Mouse (Mus musculus) liver, adult (tissue): Measurements from ENCODE around the gene Svep1.

ENCODE experiments used
- GATA4 ChIP-seq: IDR thresholded peaks from 2 replicates; pipeline ENCODE4 v1.6.1; 2014; ENCODE audit warnings: mild to moderate bottlenecking, low read length; ENCODE audit not compliant: insufficient replicate concordance

Svep1 gene

DNA sequence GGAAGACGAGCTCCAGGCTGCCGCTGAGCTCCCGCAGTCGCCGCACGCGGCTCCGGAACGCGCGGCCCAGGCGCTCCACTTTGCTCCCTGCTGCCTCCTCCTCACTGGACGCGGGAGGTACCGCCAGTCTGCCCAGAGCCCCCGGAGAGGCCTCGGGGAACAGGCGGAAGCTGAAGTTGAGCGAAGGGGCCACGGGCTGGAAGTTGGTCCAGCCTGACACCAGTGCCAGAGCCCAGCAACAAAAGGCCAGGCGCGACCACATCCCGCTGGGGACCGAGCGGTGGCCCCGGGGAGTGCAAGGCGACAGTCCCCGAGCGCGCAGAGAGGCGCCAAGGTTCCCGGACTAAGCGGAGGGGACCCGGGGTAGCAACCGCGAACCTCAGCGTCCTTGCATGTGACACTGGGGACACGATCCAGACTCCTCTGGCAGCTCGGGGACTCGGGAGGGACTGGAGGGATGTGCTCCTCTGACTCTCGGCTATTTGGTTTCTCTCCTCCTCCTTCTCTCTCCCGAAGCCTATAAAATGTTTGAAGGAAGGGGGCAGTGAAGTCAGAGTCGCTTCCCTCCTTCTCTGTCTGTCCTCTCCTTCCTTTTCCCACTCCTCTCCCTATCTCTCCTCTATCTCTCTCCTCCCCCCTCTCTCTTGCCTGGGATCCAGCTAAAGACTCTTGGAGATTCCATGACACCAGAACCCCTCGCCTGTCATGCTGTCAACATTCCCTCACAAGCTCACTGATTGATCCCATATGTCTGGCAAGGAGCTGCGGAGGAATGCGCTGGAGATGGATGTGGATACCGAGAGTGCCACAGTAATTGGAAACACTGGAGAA is at the start of gene Svep1:
TSS of gene Svep1 (minus strand) at position 745 of the 831 bp plus-strand sequence.
- TF ChIP-seq GATA4, result no peak

DNA sequence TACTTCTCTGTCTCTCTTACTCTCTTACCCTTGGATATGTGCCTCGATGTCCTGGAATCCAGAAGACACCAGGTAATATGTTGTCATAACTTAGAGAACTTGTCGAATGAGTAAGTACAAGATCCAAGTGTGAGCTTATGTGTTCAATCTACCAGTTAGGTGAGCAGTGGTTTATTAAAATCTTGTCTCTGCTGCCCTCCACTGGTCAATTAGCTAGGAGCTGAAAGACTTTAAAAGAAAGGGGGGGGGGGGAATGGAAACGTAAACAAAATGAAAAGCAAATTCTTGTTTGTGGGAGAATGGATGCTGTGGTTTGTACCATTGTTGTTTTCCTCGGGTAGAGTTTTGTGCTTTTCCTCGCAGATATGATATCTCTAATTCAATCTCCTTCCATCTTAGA is 46.8 kb upstream of the Svep1 start:
- no peak for TF ChIP-seq GATA4

DNA sequence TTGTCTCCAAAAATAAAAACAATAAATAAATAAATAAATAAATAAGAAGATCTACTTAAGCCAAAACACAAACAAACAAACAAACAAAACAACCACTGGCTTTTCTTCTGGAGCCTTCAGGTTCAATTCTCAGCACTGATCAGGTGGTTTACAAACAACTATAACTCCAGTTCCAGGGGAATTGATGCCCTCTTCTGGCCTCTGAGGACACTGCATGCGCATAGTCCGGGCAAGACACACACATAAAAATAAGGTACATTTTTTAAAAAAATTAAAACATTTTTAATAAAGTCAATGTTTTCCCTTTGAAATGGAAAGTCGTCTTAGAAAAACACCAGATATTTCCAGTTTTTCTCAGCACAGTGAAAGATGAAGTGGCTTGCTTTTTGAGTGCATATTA is 45.7 kb upstream of the Svep1 start:
- TF ChIP-seq GATA4, result no peak

DNA sequence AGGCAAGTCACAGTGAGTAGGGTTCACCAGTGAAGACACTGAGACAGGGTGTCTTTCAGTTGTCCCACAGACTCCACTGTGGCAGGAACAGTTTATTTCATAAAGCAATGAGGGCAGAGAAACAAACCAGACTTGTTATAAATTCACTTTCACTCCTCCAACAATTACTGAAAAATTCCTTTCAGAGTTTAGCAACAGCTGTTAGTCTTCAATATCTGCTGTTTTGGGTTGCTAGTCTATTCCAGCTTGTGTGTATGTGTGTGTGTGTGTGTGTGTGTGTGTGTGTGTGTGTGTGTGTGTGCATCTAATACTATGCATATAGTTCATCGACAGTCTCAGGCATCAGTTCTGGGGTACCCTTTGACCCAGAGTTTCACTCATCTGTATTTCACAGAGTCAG is 38.9 kb upstream of the Svep1 start:
- TF ChIP-seq GATA4, result no peak

DNA sequence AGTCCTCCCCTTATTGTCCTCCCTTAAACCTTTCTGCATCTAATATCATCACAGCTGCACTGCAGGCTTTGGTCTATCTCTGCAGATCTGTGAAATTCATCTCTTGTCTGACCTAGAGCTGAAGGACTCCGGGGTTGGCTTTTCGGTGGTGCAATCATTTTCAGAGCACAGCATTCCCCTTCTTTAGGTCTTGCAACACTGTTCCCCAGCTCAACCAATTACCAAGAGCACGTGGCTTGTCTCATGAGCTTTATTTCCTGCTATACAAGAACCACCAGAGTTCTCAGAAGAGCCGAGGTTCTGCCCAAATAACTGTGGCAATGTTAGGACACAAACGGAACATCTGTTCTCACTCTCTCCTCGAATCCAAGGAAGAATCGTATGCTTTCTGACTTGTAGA is 33.8 kb upstream of the Svep1 start:
- no peak for TF ChIP-seq GATA4

DNA sequence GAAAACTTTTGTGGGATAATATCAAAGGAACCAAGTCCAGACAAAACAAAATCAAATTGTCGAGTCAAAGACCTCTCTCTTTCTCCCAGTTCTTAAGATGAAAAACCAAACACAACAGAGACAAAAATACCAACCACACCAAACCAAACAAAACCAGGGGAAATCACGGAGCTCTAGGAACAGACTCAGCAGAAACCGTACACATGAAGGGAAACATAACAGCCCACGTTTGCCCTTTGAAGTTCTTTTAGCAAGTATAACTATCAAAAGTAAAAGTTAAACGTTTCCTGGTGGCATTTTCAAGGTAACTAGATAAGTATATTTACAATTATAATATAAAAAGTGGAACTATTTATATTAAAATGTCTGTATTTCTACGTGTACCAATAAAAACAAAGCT is 29.2 kb upstream of the Svep1 start:
- no peak for TF ChIP-seq GATA4

DNA sequence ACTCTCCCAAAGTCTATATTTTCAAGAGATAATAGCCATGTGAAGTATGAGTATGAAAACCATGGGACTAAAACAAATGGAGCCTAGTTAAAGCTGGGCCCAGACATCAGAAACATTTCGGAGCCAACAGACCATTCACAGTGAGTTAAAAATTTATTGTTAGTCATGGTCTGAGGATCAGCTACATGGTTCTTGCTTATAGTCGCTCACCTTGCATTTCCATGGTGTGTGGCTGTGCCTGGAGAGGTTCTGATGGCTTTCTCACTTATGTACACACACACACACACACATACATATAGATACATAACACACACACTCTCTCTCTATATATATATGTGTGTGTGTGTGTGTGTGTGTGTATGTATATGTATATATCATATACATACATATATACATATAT is 16.8 kb upstream of the Svep1 start:
- no peak for TF ChIP-seq GATA4

DNA sequence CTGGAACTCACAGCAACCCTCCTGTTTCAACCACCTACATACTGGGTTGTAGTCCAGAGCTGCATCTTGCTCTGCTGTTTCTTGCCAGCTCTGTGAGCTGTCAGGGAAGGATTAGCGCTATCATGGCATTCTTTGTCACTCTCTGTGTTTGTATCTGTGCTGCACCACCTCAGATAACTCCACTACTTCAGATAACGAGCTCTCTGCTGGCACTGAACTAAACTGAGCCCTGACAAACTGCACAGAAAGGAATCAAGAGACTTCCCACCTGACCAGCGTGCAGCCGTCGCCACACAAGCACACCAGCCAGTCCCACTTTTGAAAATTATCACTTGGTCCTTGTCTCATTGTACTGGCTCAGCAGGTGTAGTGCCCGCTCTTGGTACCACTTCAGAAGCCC is 4.7 kb upstream of the Svep1 start:
- TF ChIP-seq GATA4, result no peak

DNA sequence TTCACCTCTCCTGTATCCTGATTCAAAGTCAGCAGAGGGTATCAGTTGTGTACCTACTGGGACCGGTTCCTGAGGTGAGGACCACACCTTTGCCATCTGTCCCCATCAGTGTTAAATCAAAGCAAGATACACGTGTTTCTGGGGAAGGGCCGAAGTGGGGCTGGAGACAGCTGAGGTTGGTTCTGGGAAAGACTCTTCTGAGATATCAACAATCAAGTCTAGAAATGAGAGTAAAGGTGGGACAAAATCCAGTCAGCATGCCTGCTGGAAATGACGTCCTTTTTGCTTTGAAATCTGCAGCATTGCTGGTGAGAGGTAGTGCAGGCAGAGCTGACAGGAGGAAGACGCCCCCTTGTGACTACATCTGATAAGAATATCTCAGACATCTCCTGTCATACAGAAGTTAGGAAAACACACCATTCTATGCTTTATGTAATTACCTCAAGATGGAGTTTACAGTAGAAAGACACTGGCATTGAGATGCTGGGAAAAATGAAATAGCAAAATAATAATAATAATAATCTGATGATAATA is 4.0 kb upstream of the Svep1 start:
- no peak for TF ChIP-seq GATA4

DNA sequence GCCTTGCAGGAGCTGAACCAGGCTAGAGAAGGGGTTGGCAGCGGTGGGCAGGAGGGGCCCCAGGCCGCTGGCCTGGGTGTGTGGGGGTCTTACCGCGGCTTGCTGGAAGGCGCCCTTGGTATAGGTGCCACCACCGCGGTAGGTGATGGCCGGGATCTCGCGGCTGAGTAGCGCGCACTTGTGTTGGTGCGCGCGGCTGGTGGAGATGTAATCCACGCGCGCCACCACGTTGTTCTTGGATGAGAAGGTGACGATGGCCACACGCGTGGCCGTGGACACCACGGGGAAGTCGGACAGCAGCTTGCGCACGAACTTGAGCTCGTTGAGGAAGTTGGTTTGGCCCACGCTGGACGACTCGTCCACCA is 927 bp downstream of the Svep1 start:
- no peak for TF ChIP-seq GATA4

DNA sequence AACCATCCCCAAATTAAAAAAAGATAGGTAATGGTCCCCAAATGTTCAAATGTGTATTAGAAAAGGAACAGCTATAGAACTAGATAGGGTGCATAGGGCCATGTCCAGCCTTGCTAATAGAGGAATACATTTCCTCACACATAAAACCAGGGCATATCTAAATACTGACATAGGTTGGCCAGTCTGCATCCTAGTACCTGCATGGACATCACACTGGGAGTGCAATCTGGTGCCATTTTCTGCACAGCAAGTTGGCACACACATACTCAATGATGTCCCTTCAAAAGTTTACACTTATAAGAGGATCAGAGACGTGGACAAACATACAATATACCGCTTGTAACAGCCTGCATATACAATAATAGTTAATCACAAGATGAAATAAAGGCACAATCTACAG is 5.0 kb downstream of the Svep1 start:
- TF ChIP-seq GATA4, result no peak

DNA sequence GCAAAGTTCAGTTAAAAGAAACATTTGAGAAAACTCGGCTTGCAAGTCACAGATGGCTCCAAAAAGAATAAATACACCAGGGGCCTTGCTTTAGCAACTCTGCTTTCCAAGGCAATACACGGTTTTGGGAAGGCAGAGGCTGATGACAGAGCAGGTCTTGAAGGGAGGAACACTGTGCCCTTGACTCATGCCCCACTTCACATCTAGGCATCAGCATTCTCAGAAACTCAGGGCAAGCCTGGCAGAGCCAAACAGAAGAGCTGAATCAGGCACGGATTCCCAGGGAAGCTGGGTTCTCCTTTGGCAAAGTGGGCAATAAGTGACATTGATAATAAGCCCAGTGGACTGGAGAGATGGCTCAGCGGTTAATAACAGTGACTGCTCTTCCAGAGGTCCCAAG is 5.8 kb downstream of the Svep1 start:
- no peak for TF ChIP-seq GATA4

DNA sequence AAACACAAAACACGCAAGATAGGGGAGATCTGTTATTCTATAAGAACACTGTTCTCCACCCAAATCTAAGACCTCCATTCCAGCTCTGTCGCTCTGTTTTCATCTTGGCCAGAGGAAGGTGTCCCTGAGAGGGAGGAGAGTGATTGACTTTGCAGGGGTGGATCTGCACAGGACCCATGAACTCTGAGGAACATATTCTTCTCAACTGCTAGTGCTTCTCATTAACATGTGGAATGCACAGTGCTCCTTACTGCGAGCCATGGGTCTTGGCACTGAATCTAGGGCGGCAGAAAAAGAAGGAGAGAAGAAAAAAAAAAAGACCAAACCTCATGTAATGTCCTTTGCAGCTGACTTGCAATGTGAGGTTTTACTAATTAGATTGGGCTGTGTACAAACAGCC is 9.4 kb downstream of the Svep1 start:
- no peak for TF ChIP-seq GATA4

DNA sequence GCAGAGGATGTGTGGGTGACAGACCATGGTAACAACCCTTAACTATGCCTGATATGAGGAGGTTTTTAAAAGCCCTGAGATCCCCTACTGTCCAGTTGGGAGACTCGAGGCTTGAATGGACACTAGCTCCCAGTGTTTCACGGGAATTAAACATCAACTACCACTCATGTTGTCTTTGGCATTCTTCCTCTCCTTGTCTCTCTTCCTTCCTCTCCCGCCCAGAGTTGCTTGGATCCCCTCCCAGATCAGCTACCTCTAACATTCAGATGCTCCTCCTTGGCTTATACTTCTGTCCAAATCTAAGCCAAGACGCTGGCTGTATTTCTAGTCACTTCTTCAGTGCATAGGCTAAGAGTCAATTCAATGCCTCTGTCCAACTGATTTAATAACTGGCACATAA is 9.9 kb downstream of the Svep1 start:
- TF ChIP-seq GATA4, result no peak

DNA sequence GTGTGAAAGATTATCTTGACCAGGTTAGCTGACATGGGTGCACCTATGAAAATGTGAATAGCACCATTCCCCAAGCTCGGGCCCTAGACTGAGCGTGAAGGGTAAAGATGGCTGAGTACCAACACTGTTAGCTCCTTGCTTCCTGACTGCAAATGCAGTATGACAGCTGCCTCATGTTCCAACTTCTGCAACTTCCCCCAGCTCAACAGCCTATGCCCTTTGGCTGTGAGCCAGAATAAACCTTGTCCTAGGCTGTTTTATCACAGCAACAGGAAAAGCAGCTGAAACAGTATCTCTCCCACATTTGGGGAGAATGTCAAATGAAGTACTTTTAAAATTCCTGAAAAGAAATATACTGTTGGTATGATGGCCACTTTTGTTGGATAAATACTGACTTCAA is 10.7 kb downstream of the Svep1 start:
- TF ChIP-seq GATA4, result no peak

DNA sequence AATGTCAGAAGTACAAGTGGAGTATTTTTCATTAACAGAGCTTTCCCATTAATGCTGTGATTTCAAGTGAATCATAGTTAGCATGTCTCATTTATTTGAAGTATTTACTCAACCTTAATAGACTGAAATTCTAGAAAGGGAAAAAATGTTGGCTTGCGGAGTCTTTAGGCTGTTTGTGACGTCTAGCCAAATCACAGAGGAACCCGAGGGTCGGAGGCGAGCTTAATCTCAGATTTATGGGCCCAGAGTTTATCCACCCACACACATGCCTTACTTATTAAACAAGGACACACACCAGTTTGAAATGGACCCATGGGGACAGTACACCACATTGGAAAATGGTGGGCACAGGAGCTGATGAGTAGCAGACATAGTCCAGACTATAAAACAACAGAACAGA is 17.4 kb downstream of the Svep1 start:
- TF ChIP-seq GATA4, result no peak

DNA sequence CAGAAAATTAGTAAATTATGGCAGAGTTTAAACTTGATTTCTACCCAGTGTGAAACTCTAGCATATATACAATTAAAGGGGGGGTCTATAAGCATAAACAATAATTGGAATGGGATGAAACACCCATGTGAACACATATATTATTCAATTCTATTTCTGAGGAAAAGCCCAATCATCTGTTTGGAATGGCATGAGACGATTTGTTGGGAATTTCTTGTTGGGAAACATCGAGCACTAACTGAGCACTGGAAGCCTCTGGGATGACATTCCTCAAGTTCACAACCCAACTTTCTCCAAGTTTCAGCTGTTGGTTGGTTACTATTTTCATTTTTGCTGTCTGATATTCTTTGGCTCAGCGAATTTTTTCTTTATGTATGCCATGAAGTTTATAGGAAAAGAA is 21.3 kb downstream of the Svep1 start:
- TF ChIP-seq GATA4, result no peak

DNA sequence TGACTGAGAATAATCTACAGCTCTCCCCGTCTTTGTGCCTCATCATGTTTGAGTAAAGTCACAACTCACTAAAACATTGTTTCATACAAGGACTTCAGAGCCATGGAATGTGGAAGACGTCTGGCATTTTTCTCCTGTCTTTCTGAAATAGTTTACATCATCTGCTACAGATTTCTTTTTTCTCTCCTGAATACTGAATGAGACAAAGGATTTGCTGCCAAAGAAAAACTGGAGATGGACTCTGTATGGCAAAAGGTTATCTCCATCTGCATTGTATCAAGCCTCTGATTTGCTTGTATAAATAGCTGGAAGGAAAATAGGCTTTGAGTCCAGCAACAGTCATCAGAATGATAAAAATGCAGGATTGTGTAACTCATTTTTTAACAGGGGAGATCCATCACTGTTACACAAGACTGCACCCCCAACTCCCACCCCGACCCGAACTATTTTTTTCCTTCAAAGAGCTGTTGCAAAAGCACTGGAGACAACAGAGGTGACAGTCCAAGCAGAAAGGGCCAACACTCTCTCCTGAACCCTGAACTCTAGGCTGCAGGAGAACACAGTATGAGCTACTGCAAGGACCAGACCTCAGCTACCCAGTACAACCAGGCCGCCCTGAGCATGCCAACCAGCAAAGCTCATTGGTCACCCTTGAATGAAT is 21.8 kb downstream of the Svep1 start:
- TF ChIP-seq GATA4, result no peak
